Mouse (Mus musculus): ENCODE data around the gene Aldh1a3. TPM values are rescaled to one million over a fixed set of nuclear protein-coding genes. Genes with fewer than 3 reads are reported as not detected.

Gene Aldh1a3
- polyA plus RNA-seq, 1 experiment from 2014 or later = 1.4 TPM

DNA sequence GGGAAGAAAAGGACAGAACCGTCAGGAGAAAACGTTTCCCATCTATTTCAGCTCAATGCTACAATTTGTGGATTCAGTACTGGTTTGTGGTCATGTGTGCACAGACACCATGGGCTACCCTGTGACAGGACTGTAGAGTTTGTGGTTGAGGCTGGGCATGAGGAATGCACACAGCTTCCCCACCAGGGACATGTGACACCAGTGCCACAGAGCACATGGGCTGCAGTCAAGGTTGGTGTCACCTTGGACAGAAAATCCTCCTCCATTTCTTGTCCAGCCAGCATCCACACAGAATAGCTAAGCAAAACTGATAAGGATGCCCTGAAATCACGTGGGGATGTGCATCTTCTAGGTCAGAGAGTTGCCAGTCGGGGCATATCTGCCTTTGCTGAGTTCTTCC, 22.5 kb downstream of the Aldh1a3 start:
- no peak overlapping the region for H3K4me2 ChIP-seq (ENCODE audit: low read length)
- 72% methylated on average over 4 of the region's 4 CpGs for WGBS
- H3K4me3 ChIP-seq (ENCODE audit: low read depth, low read length) = no peak overlapping the region

DNA sequence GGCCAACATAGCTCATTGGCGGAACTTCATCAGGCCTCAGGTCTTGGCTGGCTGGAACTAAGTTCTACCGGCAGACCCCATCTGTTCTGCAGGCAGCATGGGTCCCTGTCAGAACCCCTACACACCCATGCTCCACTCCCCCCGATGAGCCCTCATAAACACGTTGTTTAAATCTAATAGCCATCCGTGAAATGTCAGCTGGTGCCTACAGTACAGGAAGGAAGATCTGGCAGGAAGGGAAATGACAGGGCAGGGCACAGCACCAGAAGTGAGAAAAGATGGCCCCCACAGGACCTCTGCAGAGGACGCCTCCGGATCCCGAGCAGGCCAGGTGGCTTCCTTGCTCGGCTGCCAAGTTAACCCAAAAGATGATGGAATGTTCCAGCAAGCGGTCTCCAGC, 23.2 kb downstream of the Aldh1a3 start:
- Histone ChIP-seq H3K4me3 (ENCODE audit: low read depth, low read length) (no peak overlapping the region), H3K27ac (ENCODE audit: low read length) (no peak overlapping the region), H3K27me3 (ENCODE audit: control insufficient read depth, insufficient read depth, low read depth, low read length) (no peaks in the 10 kb centered on the region), H3K9ac (ENCODE audit: low read depth, low read length) (no peak overlapping the region), H3K9me3 (replicated peaks; ENCODE audit: control insufficient read depth, low read length, poor library complexity, severe bottlenecking) (no peaks in the 10 kb centered on the region), H3K4me2 (ENCODE audit: low read length) (no peak overlapping the region), H3K36me3 (ENCODE audit: control insufficient read depth, insufficient read depth, low read length) (no peaks in the 10 kb centered on the region), H3K4me1 (ENCODE audit: control insufficient read depth, insufficient read depth, low read length) (no peaks in the 10 kb centered on the region)
- no peak for ATAC-seq
- WGBS = 86% methylated on average over 10 of the region's 10 CpGs

More for the DNA sequence above, 22.5 kb downstream of the Aldh1a3 start:
- Histone ChIP-seq H3K9me3 (replicated peaks; ENCODE audit: control insufficient read depth, low read length, poor library complexity, severe bottlenecking) (no peaks in the 10 kb centered on the region), H3K27ac (ENCODE audit: low read length) (no peak overlapping the region), H3K4me1 (ENCODE audit: control insufficient read depth, insufficient read depth, low read length) (no peaks in the 10 kb centered on the region), H3K27me3 (ENCODE audit: control insufficient read depth, insufficient read depth, low read depth, low read length) (no peaks in the 10 kb centered on the region), H3K9ac (ENCODE audit: low read depth, low read length) (no peak overlapping the region), H3K36me3 (ENCODE audit: control insufficient read depth, insufficient read depth, low read length) (no peaks in the 10 kb centered on the region)
- no peak for ATAC-seq

GRCm38 (mm10) chr7:66402876-66403275, 24.4 kb downstream of the Aldh1a3 start:
- Histone ChIP-seq H3K4me3 (ENCODE audit: low read depth, low read length) (no peak overlapping the region), H3K9me3 (replicated peaks; ENCODE audit: control insufficient read depth, low read length, poor library complexity, severe bottlenecking) (no peaks in the 10 kb centered on the region), H3K4me1 (ENCODE audit: control insufficient read depth, insufficient read depth, low read length) (no peaks in the 10 kb centered on the region), H3K27me3 (ENCODE audit: control insufficient read depth, insufficient read depth, low read depth, low read length) (no peaks in the 10 kb centered on the region), H3K36me3 (ENCODE audit: control insufficient read depth, insufficient read depth, low read length) (no peaks in the 10 kb centered on the region), H3K27ac (ENCODE audit: low read length) (no peak overlapping the region), H3K4me2 (ENCODE audit: low read length) (no peak overlapping the region), H3K9ac (ENCODE audit: low read depth, low read length) (no peak overlapping the region)
- no peak for ATAC-seq
- 80% methylated on average over 5 of the region's 5 CpGs for WGBS

DNA sequence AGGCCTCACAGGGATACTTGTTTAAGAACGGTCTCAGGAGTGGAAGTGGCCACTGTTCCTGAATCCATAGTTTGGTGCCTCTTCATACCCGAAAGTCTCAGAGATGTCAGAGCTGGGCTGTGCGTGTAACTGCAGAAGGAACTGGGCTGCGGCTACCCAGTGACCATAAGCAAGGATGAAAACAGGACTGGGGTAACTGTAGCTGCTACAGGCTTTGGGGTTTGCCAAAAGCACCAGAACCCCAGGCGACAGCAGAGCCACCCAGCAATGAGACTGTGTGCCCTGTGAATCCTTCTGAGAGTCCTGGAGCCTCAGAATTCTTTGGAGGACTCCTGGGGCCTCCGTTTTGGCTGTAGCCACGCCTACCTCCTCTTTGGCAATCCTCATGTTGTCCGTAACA, 25.7 kb downstream of the Aldh1a3 start:
- H3K4me2 ChIP-seq (ENCODE audit: low read length) = no peak overlapping the region
- no peak overlapping the region for H3K9ac ChIP-seq (ENCODE audit: low read depth, low read length)
- no peak overlapping the region for H3K27ac ChIP-seq (ENCODE audit: low read length)
- no peak overlapping the region for H3K4me3 ChIP-seq (ENCODE audit: low read depth, low read length)
- WGBS = 43% methylated on average over 8 of the region's 8 CpGs
- H3K4me1 ChIP-seq (ENCODE audit: control insufficient read depth, insufficient read depth, low read length) = no peaks in the 10 kb centered on the region
- no peak for ATAC-seq
- no peaks in the 10 kb centered on the region for H3K36me3 ChIP-seq (ENCODE audit: control insufficient read depth, insufficient read depth, low read length)
- H3K9me3 ChIP-seq (replicated peaks; ENCODE audit: control insufficient read depth, low read length, poor library complexity, severe bottlenecking) = no peaks in the 10 kb centered on the region
- H3K27me3 ChIP-seq (ENCODE audit: control insufficient read depth, insufficient read depth, low read depth, low read length) = no peaks in the 10 kb centered on the region

- ATAC-seq = no peak
- Histone ChIP-seq H3K27ac (ENCODE audit: low read length) (no peak overlapping the region), H3K9me3 (replicated peaks; ENCODE audit: control insufficient read depth, low read length, poor library complexity, severe bottlenecking) (no peaks in the 10 kb centered on the region), H3K9ac (ENCODE audit: low read depth, low read length) (no peak overlapping the region), H3K36me3 (ENCODE audit: control insufficient read depth, insufficient read depth, low read length) (no peaks in the 10 kb centered on the region), H3K4me3 (ENCODE audit: low read depth, low read length) (no peak overlapping the region), H3K4me1 (ENCODE audit: control insufficient read depth, insufficient read depth, low read length) (no peaks in the 10 kb centered on the region), H3K27me3 (ENCODE audit: control insufficient read depth, insufficient read depth, low read depth, low read length) (no peaks in the 10 kb centered on the region), H3K4me2 (ENCODE audit: low read length) (no peak overlapping the region)
- 29% methylated on average over 3 of the region's 3 CpGs for WGBS
These were observed 30.0 kb downstream of the Aldh1a3 start for GRCm38 (mm10) chr7:66397288-66397687.

DNA sequence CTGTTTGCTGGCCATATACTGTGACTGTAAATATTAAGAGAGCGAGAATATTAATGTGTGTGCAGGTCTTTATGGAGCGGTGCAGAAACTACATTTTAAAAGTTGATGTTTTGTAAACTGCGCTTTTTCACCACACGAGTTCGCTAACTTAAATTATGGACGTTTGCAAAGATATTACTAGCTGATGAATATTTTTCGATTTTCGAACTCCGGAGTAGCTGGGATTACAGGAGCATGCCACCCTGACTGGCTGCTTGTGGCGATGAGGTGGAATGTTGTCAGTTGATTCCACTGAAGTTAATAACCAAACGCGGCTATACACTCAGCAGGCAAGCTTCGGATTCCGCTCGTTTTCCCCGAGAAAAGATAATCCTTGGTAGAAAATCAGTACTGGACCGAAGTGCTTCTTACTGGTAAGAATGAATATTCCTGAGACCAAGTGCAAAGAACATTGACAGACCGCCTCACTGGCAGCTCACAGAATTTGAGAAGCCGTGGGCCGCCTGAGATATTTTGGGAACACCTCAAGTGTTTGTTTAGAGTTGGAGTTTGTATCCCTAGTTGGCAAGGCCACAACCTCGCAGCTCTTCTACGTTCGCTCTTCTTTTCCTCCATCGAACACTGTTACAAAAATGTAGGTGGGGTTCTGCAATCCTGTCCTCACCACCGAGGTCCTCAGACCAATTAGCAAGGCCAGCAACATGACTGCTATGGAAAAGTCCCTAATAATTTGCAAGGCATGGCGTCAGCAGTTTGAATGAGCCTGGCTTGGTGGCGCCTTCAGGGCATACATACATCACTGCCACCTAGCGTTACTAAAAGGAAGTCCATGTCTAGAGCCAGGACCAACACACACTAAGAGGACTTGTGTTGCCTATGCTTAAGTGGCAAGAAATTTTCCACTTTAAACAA, 38.4 kb downstream of the Aldh1a3 start:
- peak; percentile 79 for ATAC-seq
- no peaks in the 10 kb centered on the region for H3K36me3 ChIP-seq (ENCODE audit: control insufficient read depth, insufficient read depth, low read length)
- H3K4me3 ChIP-seq (ENCODE audit: low read depth, low read length) = peak overlapping the region; percentile 52
- 0 out of 2 replicates have a peak overlapping the region, but pooled peaks have one; percentile 10 for H3K9ac ChIP-seq (ENCODE audit: low read depth, low read length)
- peak overlapping the region; percentile 98 for H3K4me2 ChIP-seq (ENCODE audit: low read length)
- H3K9me3 ChIP-seq (replicated peaks; ENCODE audit: control insufficient read depth, low read length, poor library complexity, severe bottlenecking) = no peaks in the 10 kb centered on the region
- peaks cover 10% of the 10 kb centered on the region for H3K4me1 ChIP-seq (ENCODE audit: control insufficient read depth, insufficient read depth, low read length)
- WGBS = 10% methylated on average over 28 of the region's 28 CpGs
- H3K27ac ChIP-seq (ENCODE audit: low read length) = no peak overlapping the region
- peaks cover 3% of the 10 kb centered on the region for H3K27me3 ChIP-seq (ENCODE audit: control insufficient read depth, insufficient read depth, low read depth, low read length)

- no peak within 1 kb of the TSS for H3K27ac ChIP-seq (ENCODE audit: low read length)
- H3K9me3 ChIP-seq (replicated peaks; ENCODE audit: control insufficient read depth, low read length, poor library complexity, severe bottlenecking) = no peaks in the 10 kb centered on the region
- ATAC-seq = peak; percentile 69
- peaks cover 10% of the 10 kb centered on the region for H3K4me1 ChIP-seq (ENCODE audit: control insufficient read depth, insufficient read depth, low read length)
- peak within 1 kb of the TSS; percentile 52 for H3K4me3 ChIP-seq (ENCODE audit: low read depth, low read length)
- H3K4me2 ChIP-seq (ENCODE audit: low read length) = peak within 1 kb of the TSS; percentile 98
- under 1% methylated on average over 70 of the region's 70 CpGs for WGBS
- H3K36me3 ChIP-seq (ENCODE audit: control insufficient read depth, insufficient read depth, low read length) = no peaks in the 10 kb centered on the region
- H3K27me3 ChIP-seq (ENCODE audit: control insufficient read depth, insufficient read depth, low read depth, low read length) = peaks cover 3% of the 10 kb centered on the region
- H3K9ac ChIP-seq (ENCODE audit: low read depth, low read length) = peak within 1 kb of the TSS; percentile 67
These were observed 39.4 kb downstream of the Aldh1a3 start, which contains the start of gene Lrrk1 for GRCm38 (mm10) chr7:66387813-66388521. Gene Lrrk1, minus strand, starts transcription at chr7:66388350.

DNA sequence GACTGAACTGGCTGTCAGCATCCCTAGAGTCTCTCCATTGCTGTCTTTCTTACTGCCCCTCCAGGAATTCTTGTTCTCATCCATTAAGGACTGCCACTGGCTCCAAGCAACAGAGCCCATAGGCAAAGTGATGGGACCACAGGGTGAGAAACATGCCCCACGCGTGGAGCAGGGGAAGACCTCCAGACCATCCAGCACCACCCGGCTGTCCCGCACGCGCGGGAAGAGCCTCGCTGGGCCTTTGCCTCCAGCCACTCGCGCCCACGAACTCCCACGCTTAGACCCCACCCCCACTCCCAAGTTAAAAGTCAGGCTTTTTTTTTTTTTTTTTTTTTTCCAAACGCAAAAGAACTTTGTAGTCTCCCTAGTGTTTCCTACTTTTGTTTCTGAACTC, 39.9 kb downstream of the Aldh1a3 start:
- peak overlapping the region; percentile 67 for H3K9ac ChIP-seq (ENCODE audit: low read depth, low read length)
- no peak overlapping the region for H3K27ac ChIP-seq (ENCODE audit: low read length)
- WGBS = 1% methylated on average over 13 of the region's 13 CpGs
- H3K9me3 ChIP-seq (replicated peaks; ENCODE audit: control insufficient read depth, low read length, poor library complexity, severe bottlenecking) = no peaks in the 10 kb centered on the region
- H3K4me3 ChIP-seq (ENCODE audit: low read depth, low read length) = peak overlapping the region; percentile 52
- H3K4me1 ChIP-seq (ENCODE audit: control insufficient read depth, insufficient read depth, low read length) = peaks cover 10% of the 10 kb centered on the region
- no peaks in the 10 kb centered on the region for H3K36me3 ChIP-seq (ENCODE audit: control insufficient read depth, insufficient read depth, low read length)
- ATAC-seq = no peak
- peak overlapping the region; percentile 98 for H3K4me2 ChIP-seq (ENCODE audit: low read length)
- H3K27me3 ChIP-seq (ENCODE audit: control insufficient read depth, insufficient read depth, low read depth, low read length) = peaks cover 3% of the 10 kb centered on the region

DNA sequence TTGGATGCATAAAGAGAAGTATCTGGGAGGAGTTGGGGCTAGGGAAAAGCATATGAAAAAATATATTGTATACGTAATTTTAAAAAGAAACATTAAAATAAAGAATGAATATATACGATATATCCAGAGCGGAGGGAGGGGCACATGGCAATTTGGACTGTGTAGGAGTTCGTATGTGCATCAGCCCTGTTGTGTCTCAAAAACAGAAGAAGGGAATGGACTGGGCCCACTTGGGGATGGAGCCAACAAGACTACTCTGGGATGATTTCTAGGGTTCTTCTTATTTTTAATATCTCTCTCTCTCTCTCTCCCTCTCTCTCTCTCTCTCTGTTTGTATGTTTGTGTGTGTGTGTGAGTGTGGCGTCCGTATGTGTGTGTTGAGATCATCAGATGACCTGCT, 40.9 kb downstream of the Aldh1a3 start:
- ATAC-seq = no peak
- peaks cover 3% of the 10 kb centered on the region for H3K27me3 ChIP-seq (ENCODE audit: control insufficient read depth, insufficient read depth, low read depth, low read length)
- WGBS = 92% methylated on average over 6 of the region's 6 CpGs

More for the DNA sequence above, 40.9 kb downstream of the Aldh1a3 start:
- H3K4me1 ChIP-seq (ENCODE audit: control insufficient read depth, insufficient read depth, low read length) = peaks cover 10% of the 10 kb centered on the region
- H3K9ac ChIP-seq (ENCODE audit: low read depth, low read length) = no peak overlapping the region
- H3K36me3 ChIP-seq (ENCODE audit: control insufficient read depth, insufficient read depth, low read length) = no peaks in the 10 kb centered on the region
- no peak overlapping the region for H3K27ac ChIP-seq (ENCODE audit: low read length)
- H3K4me2 ChIP-seq (ENCODE audit: low read length) = no peak overlapping the region
- H3K4me3 ChIP-seq (ENCODE audit: low read depth, low read length) = no peak overlapping the region
- no peaks in the 10 kb centered on the region for H3K9me3 ChIP-seq (replicated peaks; ENCODE audit: control insufficient read depth, low read length, poor library complexity, severe bottlenecking)

Measured in midbrain, embryonic 16.5 days (tissue).